Mouse (Mus musculus) stomach, embryonic 14.5 days (tissue): Measurements from ENCODE around the gene Ptgir. TPM values are rescaled to one million over a fixed set of nuclear protein-coding genes. Genes with fewer than 3 reads are reported as not detected.

Experiments used
- ATAC-seq: fragments of 200-750 bp; cut with Nextera tagmentation; 2 replicates; pipeline ENCODE4 v1.8.0; 2017; ENCODE audit warnings: low read depth, moderate TSS enrichment; ENCODE audit not compliant: insufficient number of reproducible peaks, insufficient read depth, low FRiP score
- H3K27ac ChIP-seq: fragments of 300-500 bp; sonication (generic); 2 replicates; pipeline ENCODE4 v1.5.1; 2014; ENCODE audit warnings: mild to moderate bottlenecking, low read length, moderate library complexity, mixed read lengths
- H3K27me3 ChIP-seq: fragments of 300-500 bp; sonication (generic); 2 replicates; pipeline ENCODE4 v1.6.1; 2014; ENCODE audit warnings: low read length, control low read depth, mixed read lengths; ENCODE audit not compliant: control insufficient read depth, insufficient read depth
- H3K36me3 ChIP-seq: fragments of 300-500 bp; sonication (generic); 2 replicates; pipeline ENCODE4 v1.6.1; 2014; ENCODE audit warnings: mild to moderate bottlenecking, control low read depth, low read length, moderate library complexity, mixed read lengths; ENCODE audit not compliant: control insufficient read depth, insufficient read depth
- H3K4me1 ChIP-seq: fragments of 300-500 bp; sonication (generic); 2 replicates; pipeline ENCODE4 v1.6.1; 2014; ENCODE audit warnings: low read length, control low read depth, mixed read lengths; ENCODE audit not compliant: control insufficient read depth, insufficient read depth
- H3K4me2 ChIP-seq: fragments of 300-500 bp; sonication (generic); replicated peaks from 2 replicates; pipeline ENCODE4 v1.6.1; 2014; ENCODE audit warnings: low read depth, low read length, control low read depth
- H3K4me3 ChIP-seq: fragments of 300-500 bp; sonication (generic); 2 replicates; pipeline ENCODE4 v1.5.1; 2014; ENCODE audit warnings: low read depth, low read length, control low read depth
- H3K9ac ChIP-seq: fragments of 300-500 bp; sonication (generic); replicated peaks from 2 replicates; pipeline ENCODE4 v1.6.1; 2014; ENCODE audit warnings: low read depth, mild to moderate bottlenecking, control low read depth, low read length, moderate library complexity, mixed read lengths
- H3K9me3 ChIP-seq: fragments of 300-500 bp; sonication (generic); 2 replicates; pipeline ENCODE4 v1.6.1; 2016; ENCODE audit warnings: low read depth, low read length, control low read depth; ENCODE audit not compliant: control insufficient read depth
- WGBS: fragments of 180-500 bp; shearing (Covaris S2); extraction: QIAGEN DNeasy Blood & Tissue Kit; methylation state at CpG from one replicate; pipeline ENCODE4 v1.1.7; 2014; 5-methylcytosine and 5-hydroxymethylcytosine counted together
- polyA plus RNA-seq: library from polyadenylated mRNA; unstranded; fragments of >200 nt; fragmentation: Nextera tagmentation; extraction: Ambion mirVana; gene quantifications from 2 replicates; pipeline ENCODE4 v1.2.1, GENCODE M21; 2014

Gene Ptgir
- polyA plus RNA-seq, 1 experiment from 2014 or later = 2.0 TPM

- peaks cover 20% of the 10 kb centered on the region for H3K27me3 ChIP-seq
- WGBS = 13% methylated on average over 36 of the region's 36 CpGs
- H3K4me1 ChIP-seq = peaks cover 52% of the 10 kb centered on the region
- peak within 1 kb of the TSS; percentile 82 for H3K4me2 ChIP-seq
- H3K27ac ChIP-seq = peak within 1 kb of the TSS; percentile 36; the same call in 1 of the 2 replicates
- ATAC-seq = peak; percentile 89
- H3K9ac ChIP-seq = peak within 1 kb of the TSS; percentile 49
- H3K4me3 ChIP-seq = peak within 1 kb of the TSS; percentile 46
- no peaks in the 10 kb centered on the region for H3K9me3 ChIP-seq
- no peaks in the 10 kb centered on the region for H3K36me3 ChIP-seq
Measured at GRCm38 (mm10) chr7:16944061-16944807, 37.9 kb downstream of the Ptgir start, which contains the start of gene Pnmal2. Pnmal2 (plus strand) TSS chr7:16944682.

- WGBS = 3% methylated on average over 22 of the region's 22 CpGs
- Histone ChIP-seq H3K36me3 (no peaks in the 10 kb centered on the region), H3K4me2 (peak overlapping the region; percentile 82), H3K9me3 (no peaks in the 10 kb centered on the region), H3K27me3 (peaks cover 20% of the 10 kb centered on the region), H3K4me3 (peak overlapping the region; percentile 46), H3K9ac (peak overlapping the region; percentile 49), H3K27ac (peak overlapping the region; percentile 15; the same call in 1 of the 2 replicates), H3K4me1 (peaks cover 50% of the 10 kb centered on the region)
- peak; percentile 11; the same call in 1 of the 2 replicates for ATAC-seq
Measured at GRCm38 (mm10) chr7:16944808-16945315, 38.6 kb downstream of the Ptgir start.

- Histone ChIP-seq H3K9me3 (no peaks in the 10 kb centered on the region), H3K27me3 (peaks cover 20% of the 10 kb centered on the region), H3K4me2 (peak overlapping the region; percentile 82), H3K27ac (no peak overlapping the region), H3K4me3 (peak overlapping the region; percentile 46), H3K4me1 (peaks cover 45% of the 10 kb centered on the region), H3K9ac (peak overlapping the region; percentile 49), H3K36me3 (no peaks in the 10 kb centered on the region)
- no peak for ATAC-seq
- WGBS = 27% methylated on average over 17 of the region's 17 CpGs
Measured at GRCm38 (mm10) chr7:16945419-16945818, 39.1 kb downstream of the Ptgir start.

- Histone ChIP-seq H3K4me3 (peak overlapping the region; percentile 31), H3K27ac (no peak overlapping the region), H3K9me3 (no peaks in the 10 kb centered on the region), H3K27me3 (peaks cover 20% of the 10 kb centered on the region), H3K9ac (peak overlapping the region; percentile 25; the same call in 1 of the 2 replicates), H3K36me3 (no peaks in the 10 kb centered on the region), H3K4me1 (peaks cover 43% of the 10 kb centered on the region), H3K4me2 (peak overlapping the region; percentile 59)
- WGBS = 13% methylated on average over 53 of the region's 53 CpGs
- ATAC-seq = no peak
Measured at GRCm38 (mm10) chr7:16946441-16947348, 40.4 kb downstream of the Ptgir start.

DNA sequence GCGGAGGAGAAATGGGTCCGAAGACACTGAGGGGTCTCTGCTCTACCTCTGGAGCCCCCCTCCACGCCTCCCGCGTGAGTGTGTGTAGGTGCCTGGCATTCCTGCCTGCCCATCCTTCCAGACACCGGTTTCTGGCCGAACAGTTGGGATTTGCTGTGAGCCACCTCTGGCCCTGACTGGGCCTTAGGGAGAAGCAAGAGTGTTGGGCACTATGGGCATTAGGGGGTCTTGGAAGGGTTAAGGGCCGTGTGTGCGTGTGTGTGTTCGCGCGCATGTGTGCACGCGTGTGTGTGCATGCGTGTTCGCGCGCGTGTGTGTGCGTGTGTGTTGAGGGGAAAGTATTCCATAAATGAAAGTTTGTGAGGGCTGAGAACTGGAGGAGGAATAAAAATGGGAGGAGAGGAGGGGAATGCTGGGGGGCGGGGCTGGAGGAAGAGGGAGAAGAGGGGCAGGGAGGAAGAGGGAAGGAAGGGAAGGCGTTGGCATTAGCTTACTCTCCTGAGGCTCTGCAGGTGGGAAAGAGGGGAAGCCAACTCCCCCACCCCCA, 41.1 kb downstream of the Ptgir start:
- H3K4me3 ChIP-seq = peak overlapping the region; percentile 31
- no peak overlapping the region for H3K9ac ChIP-seq
- H3K27ac ChIP-seq = 0 out of 2 replicates have a peak overlapping the region, but pooled peaks have one; percentile 16
- peaks cover 20% of the 10 kb centered on the region for H3K27me3 ChIP-seq
- H3K9me3 ChIP-seq = no peaks in the 10 kb centered on the region
- 17% methylated on average over 22 of the region's 22 CpGs for WGBS
- H3K4me1 ChIP-seq = peaks cover 43% of the 10 kb centered on the region
- peak overlapping the region; percentile 59 for H3K4me2 ChIP-seq
- ATAC-seq = no peak
- no peaks in the 10 kb centered on the region for H3K36me3 ChIP-seq

DNA sequence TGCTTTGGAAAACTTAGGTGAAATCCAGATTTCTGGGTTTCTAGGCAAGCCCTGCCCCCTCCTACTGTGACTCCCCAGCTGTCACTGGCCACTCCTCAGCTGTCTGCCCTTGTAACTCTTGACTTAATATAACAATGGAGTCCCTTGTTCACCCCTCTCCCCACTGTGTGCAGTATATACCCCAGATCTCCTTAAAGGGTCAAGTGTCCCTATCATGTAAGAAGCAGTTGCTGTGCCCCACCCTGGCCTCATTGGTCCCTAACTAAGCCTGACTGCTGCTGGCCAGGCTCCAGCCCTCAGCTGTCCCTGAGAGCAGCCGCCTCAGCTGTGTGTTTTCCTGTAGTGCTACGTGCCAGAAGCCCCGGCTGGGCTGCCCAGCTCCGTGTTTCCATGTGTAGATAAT, 41.7 kb downstream of the Ptgir start:
- Histone ChIP-seq H3K27ac (peak overlapping the region; percentile 39; the same call in 1 of the 2 replicates), H3K9ac (no peak overlapping the region), H3K9me3 (no peaks in the 10 kb centered on the region), H3K4me2 (peak overlapping the region; percentile 59), H3K4me1 (peaks cover 43% of the 10 kb centered on the region), H3K27me3 (peaks cover 20% of the 10 kb centered on the region), H3K4me3 (0 out of 2 replicates have a peak overlapping the region, but pooled peaks have one; percentile 31), H3K36me3 (no peaks in the 10 kb centered on the region)
- 12% methylated on average over 4 of the region's 4 CpGs for WGBS
- ATAC-seq = no peak

GRCm38 (mm10) chr7:16948923-16949458, 42.7 kb downstream of the Ptgir start:
- Histone ChIP-seq H3K27ac (no peak overlapping the region), H3K9me3 (no peaks in the 10 kb centered on the region), H3K4me2 (no peak overlapping the region), H3K27me3 (peaks cover 20% of the 10 kb centered on the region), H3K4me1 (peaks cover 40% of the 10 kb centered on the region), H3K9ac (no peak overlapping the region), H3K36me3 (no peaks in the 10 kb centered on the region), H3K4me3 (no peak overlapping the region)
- no peak for ATAC-seq
- WGBS = 63% methylated on average over 8 of the region's 8 CpGs
